ENCODE assay signal across 20 mouse cellular contexts in genomic region chr11:17199170-17199569, GRCm38 (mm10). TPM values are rescaled to one million over a fixed set of nuclear protein-coding genes. Genes with fewer than 3 reads are reported as not detected.
DNase-seq lines count a peak whose midpoint lies in the region; ATAC-seq lines count a peak whose summit lies in the region.
"Had no signal": no experiment of that assay in that cellular context is flagged by ENCODE, and none has a peak within 500 bp of the region (broad histone marks: within the 10 kb centered on the region; RNA-seq: fewer than 3 reads in every experiment).

No protein-coding gene starts in this region.

- 65% methylated on average over 5 of the region's 5 CpGs for WGBS in lung, embryonic 16.5 days

- H3K9me3 ChIP-seq in lung, embryonic 16.5 days (ENCODE audit: control insufficient read depth, low read length): no peaks in the 10 kb centered on the region
- H3K9me3 ChIP-seq: embryonic facial prominence, embryonic 10.5 days; embryonic facial prominence, embryonic 12.5 days; forebrain, embryonic 13.5 days; forebrain, embryonic 15.5 days had no signal

- H3K4me2 ChIP-seq in lung, embryonic 16.5 days (ENCODE audit: low read depth, low read length): no peak overlapping the region
- H3K4me2 ChIP-seq: embryonic facial prominence, embryonic 12.5 days; forebrain, embryonic 13.5 days; forebrain, embryonic 15.5 days had no signal

- H3K27me3 ChIP-seq in lung, embryonic 16.5 days (ENCODE audit: control insufficient read depth, insufficient read depth, low read depth, low read length): no peaks in the 10 kb centered on the region
- H3K27me3 ChIP-seq: embryonic facial prominence, embryonic 12.5 days; forebrain, embryonic 13.5 days; forebrain, embryonic 15.5 days had no signal

- H3K27ac ChIP-seq in lung, embryonic 16.5 days (ENCODE audit: low read length): peak overlapping the region; percentile 75; the same call in 1 of the 2 replicates
- H3K27ac ChIP-seq: embryonic facial prominence, embryonic 10.5 days; embryonic facial prominence, embryonic 12.5 days; forebrain, embryonic 13.5 days; forebrain, embryonic 15.5 days had no signal

- H3K9ac ChIP-seq in lung, embryonic 16.5 days (ENCODE audit: low read length): no peak overlapping the region
- H3K9ac ChIP-seq: embryonic facial prominence, embryonic 12.5 days; forebrain, embryonic 13.5 days; forebrain, embryonic 15.5 days; forebrain, postnatal 0 days had no signal

- 0 out of 2 replicates have a peak, but pooled peaks cover 3% of the 10 kb centered on the region for H3K4me1 ChIP-seq in lung, embryonic 16.5 days (replicated peaks; ENCODE audit: control insufficient read depth, insufficient read depth, low read length)
- H3K4me1 ChIP-seq: embryonic facial prominence, embryonic 10.5 days; embryonic facial prominence, embryonic 12.5 days; forebrain, embryonic 13.5 days; forebrain, embryonic 15.5 days had no signal

- ATAC-seq in lung, embryonic 16.5 days (ENCODE audit: low read depth): no peak
- ATAC-seq: CD4-positive, CD25-positive, alpha-beta regulatory T cell, adult 4 months; forebrain, embryonic 13.5 days; forebrain, embryonic 15.5 days; forebrain, postnatal 0 days had no signal

- peak; percentile 11 for DNase-seq in heart, adult 11 months
- DNase-seq in heart, adult 8-10 months (ENCODE audit: low spot score): no peak
- DNase-seq in lung, postnatal 36 days: no peak
- DNase-seq in natural killer cell, adult 2 months (ENCODE audit: low spot score in 2 of 2): no peak
- DNase-seq: adrenal gland, adult 2 months; adrenal gland, postnatal 10 days; adrenal gland, postnatal 25 days; B cell, adult 2 months; cerebellum, adult 11-12 months; cerebellum, adult 2 months; cerebellum, adult 9-10 months; cerebellum, postnatal 10 days; cerebellum, postnatal 25 days; forebrain, postnatal 0 days had no signal

- peaks cover 35% of the 10 kb centered on the region for H3K36me3 ChIP-seq in lung, embryonic 16.5 days (ENCODE audit: control insufficient read depth, insufficient read depth, low read length)

- no peak overlapping the region for H3K4me3 ChIP-seq in lung, embryonic 16.5 days (ENCODE audit: low read length)
- H3K4me3 ChIP-seq: embryonic facial prominence, embryonic 10.5 days; embryonic facial prominence, embryonic 12.5 days; forebrain, embryonic 13.5 days; forebrain, embryonic 15.5 days had no signal

RNA-seq across cellular contexts. Expression of gene Pno1, which starts 12.2 kb away (rescaled TPM):
- 10 to 100 TPM; 31.5 to 36.2 (median 35.2) TPM for total RNA-seq in heart, adult 8-10 months (2022)
- 48.7 and 53.0 TPM in 2 replicates for polyA plus RNA-seq in lung, embryonic 16.5 days (2015; fragmentation: Nextera tagmentation; extraction: Ambion mirVana)

RNA-seq across cellular contexts. Expression of gene Wdr92, which starts 17.3 kb away (rescaled TPM):
- 10 to 100 TPM; 10.7 to 14.1 (median 11.2) TPM for total RNA-seq in heart, adult 8-10 months (2022)
- 27.0 and 28.6 TPM in 2 replicates for polyA plus RNA-seq in lung, embryonic 16.5 days (2015; fragmentation: Nextera tagmentation; extraction: Ambion mirVana)

RNA-seq across cellular contexts. Expression of gene Ppp3r1, which starts 40.1 kb away (rescaled TPM):
- total RNA-seq in heart, adult 8-10 months (2022): 10 to 100 TPM; 63.5 to 67.1 (median 64.5) TPM
- 85.6 and 89.4 TPM in 2 replicates for polyA plus RNA-seq in lung, embryonic 16.5 days (2015; fragmentation: Nextera tagmentation; extraction: Ambion mirVana)

RNA-seq across cellular contexts. Expression of gene C1d, which starts 58.2 kb away (rescaled TPM):
- total RNA-seq in heart, adult 8-10 months (2022): 10 to 100 TPM; 32.9 to 38.0 (median 36.5) TPM
- polyA plus RNA-seq in lung, embryonic 16.5 days (2015; fragmentation: Nextera tagmentation; extraction: Ambion mirVana): 88.2 and 89.1 TPM in 2 replicates
